Mouse (Mus musculus): Measurements from ENCODE around the gene Capn7.

Gene Capn7

DNA sequence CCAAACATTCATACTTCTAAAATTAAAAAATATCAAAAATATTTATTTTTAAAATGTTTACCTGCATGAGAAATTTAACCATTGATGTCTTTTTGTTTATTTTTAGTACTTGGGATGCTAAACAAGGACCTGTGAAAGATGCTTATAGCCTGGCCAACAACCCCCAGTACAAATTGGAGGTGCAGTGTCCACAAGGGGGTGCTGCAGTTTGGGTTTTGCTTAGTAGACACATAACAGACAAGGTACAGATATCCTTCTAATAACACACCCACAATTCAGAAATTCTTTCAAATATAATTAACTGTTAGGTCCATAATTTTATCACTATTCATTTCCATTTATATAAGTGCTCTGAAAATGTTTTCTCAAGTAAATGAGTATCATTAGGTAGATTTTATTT is 28.9 kb downstream of the Capn7 start:
- peak; percentile 69 for DNase-seq (ENCODE audit: low spot score)

DNA sequence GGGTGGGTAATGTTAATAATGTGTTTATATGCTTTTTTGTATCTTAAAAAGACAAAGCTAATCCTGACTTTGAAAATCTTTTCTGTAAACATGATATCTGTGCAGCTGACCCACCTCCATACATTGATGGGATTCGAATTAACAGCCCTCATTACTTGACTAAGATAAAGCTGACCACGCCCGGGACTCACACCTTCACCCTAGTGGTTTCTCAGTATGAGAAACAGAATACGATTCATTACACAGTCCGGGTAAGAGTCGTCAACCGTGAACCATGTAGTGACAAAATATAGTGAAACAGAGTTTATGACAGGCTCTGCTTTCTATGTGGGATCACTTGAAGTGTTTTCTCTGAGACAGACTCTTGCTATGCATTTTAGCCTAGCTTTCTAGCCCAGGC is 31.5 kb downstream of the Capn7 start:
- no peak for DNase-seq (ENCODE audit: low spot score)

- DNase-seq (ENCODE audit: low spot score) = no peak
These were observed 32.9 kb downstream of the Capn7 start for GRCm38 (mm10) chr14:31369377-31369776.

GRCm38 (mm10) chr14:31374390-31374789 is 38.0 kb downstream of the Capn7 start:
- DNase-seq (ENCODE audit: low spot score) = no peak

DNA sequence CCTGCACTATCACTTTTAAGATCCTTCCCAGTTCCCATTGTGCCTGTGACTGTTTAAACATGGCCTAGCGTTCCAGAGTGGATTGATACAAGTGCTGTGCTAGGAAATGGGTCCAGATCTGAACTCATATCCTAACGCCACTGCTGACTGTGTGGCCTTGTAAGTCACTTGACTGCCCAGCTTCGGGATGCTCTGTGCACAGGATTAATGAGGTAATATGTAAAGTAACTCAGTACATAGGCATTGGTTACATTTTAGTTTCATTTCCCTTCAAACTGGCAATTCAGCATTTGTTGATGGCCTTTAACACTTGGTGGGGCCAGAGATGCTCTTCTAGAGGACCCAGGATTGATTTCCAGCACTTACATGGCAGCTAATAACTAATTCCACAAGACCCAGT is 39.9 kb downstream of the Capn7 start:
- DNase-seq (ENCODE audit: low spot score) = no peak

GRCm38 (mm10) chr14:31382276-31382675 is 45.8 kb downstream of the Capn7 start:
- no peak for DNase-seq (ENCODE audit: low spot score)

- DNase-seq (ENCODE audit: low spot score) = no peak
These were observed 47.1 kb downstream of the Capn7 start for GRCm38 (mm10) chr14:31383470-31384050.

GRCm38 (mm10) chr14:31384366-31385323 is 48.2 kb downstream of the Capn7 start:
- DNase-seq (ENCODE audit: low spot score) = no peak

DNA sequence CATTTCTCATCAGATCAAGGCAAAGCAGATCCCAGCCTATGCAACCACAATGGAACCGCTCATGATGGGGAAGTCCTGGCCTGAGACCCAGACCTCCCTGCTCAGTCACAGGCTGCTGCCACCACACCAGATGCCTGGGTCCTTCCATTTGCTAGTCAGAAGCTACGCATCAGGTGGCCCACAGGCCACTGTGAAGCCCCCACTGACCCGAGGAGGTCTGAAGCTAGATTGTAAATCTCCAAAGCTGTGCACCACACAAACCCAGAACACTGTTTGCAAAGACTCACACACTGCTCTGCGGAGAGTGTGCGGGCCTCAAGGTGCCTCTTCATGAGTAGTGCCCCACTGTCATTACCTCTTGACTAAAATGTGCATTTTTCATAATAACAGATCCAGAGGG is 49.0 kb downstream of the Capn7 start:
- no peak for DNase-seq (ENCODE audit: low spot score)

GRCm38 (mm10) chr14:31385977-31386697 is 49.7 kb downstream of the Capn7 start:
- DNase-seq (ENCODE audit: low spot score) = peak; percentile 46

DNA sequence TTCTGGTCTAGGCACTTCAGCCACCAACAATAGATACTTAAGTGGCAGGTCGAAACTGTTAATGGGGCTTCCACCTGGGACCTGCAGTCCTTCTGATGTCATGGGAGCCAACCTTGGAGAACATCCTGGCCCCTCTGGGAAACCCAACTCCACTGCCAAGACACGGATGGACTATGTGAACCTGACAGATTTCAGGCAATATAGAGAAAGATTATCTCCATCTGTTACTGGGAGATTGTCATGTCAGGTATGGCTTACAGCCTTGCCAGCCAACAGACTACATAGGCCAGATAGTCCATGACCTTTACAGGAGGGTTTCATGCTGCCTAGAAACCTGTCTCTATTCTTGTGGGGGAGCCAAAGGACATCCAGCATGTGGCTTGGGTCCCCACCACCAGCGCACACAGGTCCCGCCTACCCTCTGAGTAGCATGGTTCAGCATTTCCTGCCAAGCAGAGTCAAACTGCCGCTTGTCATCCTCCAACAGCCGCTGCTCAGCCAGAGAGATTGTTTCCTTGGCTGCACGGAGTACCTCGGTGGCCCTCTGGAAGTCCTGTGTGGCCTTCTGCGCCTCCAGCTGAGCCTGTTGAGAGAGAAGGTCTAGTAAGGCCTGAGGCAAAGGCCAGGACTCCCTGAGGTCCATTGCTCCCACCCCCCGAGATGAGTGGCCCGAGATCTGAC is 51.0 kb downstream of the Capn7 start:
- DNase-seq (ENCODE audit: low spot score) = no peak

DNA sequence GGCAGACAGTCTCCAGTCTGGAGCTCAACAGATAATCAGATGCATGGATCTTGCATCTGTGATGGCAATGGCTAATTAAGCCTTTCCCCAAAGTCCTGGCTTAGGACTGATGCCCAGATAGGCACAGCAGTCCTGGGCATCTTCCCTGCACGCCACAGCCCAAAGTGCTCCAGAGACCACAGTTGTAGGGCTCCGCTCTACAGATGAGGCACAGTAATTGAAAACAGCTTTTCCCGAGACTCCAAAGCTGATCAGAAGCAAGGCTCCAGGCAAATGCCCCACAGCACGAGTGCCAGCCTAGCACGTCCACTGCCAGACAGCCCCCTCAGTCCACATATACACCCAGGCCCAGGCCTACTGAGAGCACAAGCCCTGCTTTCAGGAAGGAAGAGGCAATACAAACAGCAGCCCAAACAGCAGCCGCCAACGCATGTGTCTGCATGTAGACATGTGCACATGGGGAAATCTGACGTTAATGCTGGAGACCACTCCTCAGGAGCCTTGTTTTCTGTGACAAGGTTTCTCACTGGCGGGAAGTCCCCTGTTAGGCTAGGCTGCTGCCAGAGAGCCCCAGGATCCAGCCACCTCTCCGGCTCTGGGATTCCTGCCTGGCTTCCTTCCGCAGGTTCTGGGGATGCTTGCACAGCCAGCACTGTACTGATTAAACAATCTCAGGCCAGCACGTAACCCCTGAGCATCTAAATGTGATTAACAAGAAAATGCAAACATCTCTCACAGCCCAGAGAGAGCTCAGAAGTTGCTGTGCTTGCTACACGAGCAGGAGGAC is 51.8 kb downstream of the Capn7 start:
- DNase-seq (ENCODE audit: low spot score) = no peak

DNA sequence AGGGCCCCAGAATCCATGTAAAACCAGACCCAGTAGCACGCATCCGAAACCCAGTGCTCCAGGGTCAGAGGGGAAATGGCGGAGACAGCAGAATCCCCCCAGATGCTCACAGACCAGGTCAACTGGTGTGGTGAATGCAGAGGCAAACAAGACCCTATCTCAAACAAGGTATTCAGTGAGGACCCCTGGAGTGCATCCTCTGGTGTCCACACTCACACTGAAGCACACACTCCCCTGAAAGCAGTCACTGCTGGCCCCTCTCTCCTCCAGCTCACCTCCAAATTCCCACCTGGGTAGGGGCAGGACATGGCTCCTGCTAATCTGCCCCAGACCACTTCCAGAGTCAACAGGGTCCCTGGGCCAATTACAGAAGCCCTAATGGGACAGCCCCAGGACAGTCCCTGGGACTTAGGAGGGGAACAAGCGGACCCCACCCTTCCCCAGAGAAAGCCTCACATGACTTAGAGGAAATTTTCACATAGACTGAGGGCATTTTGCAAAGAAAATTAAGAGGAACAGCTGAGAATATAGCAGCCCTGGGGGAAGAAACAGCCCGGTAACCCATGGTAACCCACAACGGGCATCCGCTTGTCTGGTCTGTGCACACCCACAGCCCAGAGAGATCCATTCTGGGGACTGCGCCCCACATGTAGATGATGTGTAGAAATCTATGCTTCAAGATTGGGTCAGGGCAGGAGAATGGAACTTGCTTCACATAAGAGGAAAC is 53.1 kb downstream of the Capn7 start:
- no peak for DNase-seq (ENCODE audit: low spot score)

DNA sequence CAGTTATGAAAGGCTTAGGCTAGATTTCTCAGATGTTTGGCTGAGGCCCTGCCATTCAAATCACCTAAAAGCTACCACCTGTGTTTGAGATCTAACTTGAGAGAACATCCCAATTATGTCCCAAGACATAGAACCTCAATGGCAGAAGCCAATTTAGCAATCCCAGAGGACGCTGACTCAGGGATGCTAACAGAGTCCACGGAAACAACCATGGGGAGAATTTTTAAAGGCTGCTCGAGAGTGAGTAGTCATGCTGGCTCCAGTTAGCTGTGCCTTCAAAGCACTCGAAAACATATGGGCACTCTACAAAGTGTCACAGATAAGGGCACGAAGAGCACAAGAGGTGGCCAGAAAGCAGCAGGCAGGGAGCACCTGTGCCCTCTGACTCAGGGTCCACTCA is 55.9 kb downstream of the Capn7 start:
- DNase-seq (ENCODE audit: low spot score) = no peak

DNA sequence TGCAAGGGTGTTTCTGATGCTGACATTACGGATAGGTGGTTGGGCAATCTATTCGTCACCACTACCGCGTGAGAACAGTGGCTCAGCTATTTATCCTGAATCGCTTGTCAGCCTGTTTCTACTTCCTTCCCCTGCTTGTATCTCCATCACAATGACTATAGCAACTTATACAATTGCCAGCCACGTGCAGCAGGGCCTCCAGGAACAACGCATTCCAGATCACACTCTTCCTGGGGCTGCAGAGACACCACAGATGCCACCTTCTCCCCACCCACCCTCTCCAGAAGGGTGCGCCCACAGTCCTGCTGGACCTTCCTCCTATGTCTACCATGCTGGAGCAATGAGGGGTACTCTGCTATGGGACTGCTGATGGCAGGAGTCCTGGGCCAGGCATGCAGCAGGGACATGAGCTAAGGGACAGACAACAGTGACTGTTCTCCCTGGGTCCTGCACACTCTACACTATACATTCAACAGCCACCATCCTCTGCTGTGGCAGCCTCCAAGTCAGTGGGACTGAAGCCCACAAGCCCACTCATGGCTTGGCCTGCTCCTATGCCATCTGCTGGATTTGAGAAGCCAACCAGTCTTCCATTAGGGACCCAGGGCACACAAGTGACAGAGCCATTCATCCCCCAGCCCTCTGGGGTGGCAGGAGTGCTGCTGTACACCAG is 56.6 kb downstream of the Capn7 start:
- DNase-seq (ENCODE audit: low spot score) = no peak

DNA sequence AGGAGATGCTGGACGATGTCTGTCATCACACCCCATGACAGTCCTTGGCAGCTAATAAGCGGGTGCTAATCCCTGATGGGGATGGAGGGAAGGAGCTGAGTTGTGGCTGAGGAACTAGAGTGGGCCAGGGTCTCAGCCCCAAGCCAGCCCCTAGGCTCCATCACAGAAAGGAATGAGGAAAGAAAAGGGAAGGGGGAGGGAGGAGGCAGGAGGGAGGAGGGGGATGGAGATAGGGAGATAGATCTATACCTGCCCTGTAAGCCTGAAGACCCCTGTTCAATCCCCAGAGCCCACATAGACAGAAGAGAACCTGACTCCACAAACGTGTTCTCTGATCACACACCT is 57.1 kb downstream of the Capn7 start:
- no peak for DNase-seq (ENCODE audit: low spot score)

- DNase-seq (ENCODE audit: low spot score) = no peak
These were observed 57.6 kb downstream of the Capn7 start for GRCm38 (mm10) chr14:31393936-31394630.

GRCm38 (mm10) chr14:31394822-31395532 is 58.5 kb downstream of the Capn7 start:
- no peak for DNase-seq (ENCODE audit: low spot score)

DNA sequence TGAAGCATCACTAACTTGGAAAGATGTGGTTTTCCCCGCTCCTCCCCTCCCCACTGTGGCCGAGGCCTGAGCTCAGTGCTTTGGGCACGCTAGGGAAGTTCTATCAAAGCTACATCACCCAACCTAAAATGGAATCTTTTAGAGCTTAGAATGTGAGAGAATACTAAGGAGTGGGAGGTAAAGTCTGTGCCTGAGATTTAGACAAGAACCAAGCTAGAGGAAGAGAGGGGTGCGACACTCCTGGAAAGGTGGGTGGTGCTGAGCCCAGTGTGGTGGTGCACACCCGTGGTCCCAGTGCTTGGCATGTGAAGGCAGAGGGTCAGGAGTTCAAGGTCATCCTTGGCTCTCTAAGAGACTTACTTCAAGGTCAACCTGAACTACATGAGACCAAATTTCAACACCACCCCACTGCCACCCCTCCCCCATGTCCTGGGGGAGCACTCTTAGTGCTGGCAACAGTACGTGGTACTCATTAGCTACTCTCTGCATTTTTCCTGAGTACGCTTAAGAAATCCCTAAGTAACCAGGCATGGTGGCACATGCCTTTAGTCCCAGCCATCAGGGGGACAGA is 59.3 kb downstream of the Capn7 start:
- no peak for DNase-seq (ENCODE audit: low spot score)

Data from c-Kit-positive CD71-positive TER-119-positive erythroid progenitor cells, embryonic 14.5 days (primary cell).